Mouse (Mus musculus) small intestine, adult 2 months (tissue): Measurements from ENCODE around the gene Olfr287. TPM values are rescaled to one million over a fixed set of nuclear protein-coding genes. Genes with fewer than 3 reads are reported as not detected.

Experiments used
- H3K27ac ChIP-seq: fragments of 200-500 bp; 2 replicates; pipeline ENCODE4 v1.5.1; 2012; ENCODE audit warnings: low read depth, low read length, control low read depth, inconsistent platforms; ENCODE audit not compliant: insufficient read depth
- H3K27me3 ChIP-seq: fragments of 200-500 bp; 2 replicates; pipeline ENCODE4 v1.6.1; 2012; ENCODE audit warnings: mild to moderate bottlenecking, moderate library complexity, low read length, inconsistent platforms; ENCODE audit not compliant: control insufficient read depth, insufficient read depth
- H3K36me3 ChIP-seq: fragments of 200-500 bp; 2 replicates; pipeline ENCODE4 v1.6.1; 2012; ENCODE audit warnings: mild to moderate bottlenecking, low read length, control low read depth, inconsistent platforms; ENCODE audit not compliant: control insufficient read depth, insufficient read depth
- H3K4me1 ChIP-seq: fragments of 200-500 bp; 2 replicates; pipeline ENCODE4 v1.6.1; 2012; ENCODE audit warnings: low read length, inconsistent platforms, mixed read lengths; ENCODE audit not compliant: control insufficient read depth, insufficient read depth, insufficient read length
- H3K4me3 ChIP-seq: fragments of 200-500 bp; 2 replicates; pipeline ENCODE4 v1.5.1; 2012; ENCODE audit warnings: low read depth, mild to moderate bottlenecking, control low read depth, inconsistent platforms, low read length, moderate library complexity
- CTCF ChIP-seq: fragments of 200-500 bp; IDR thresholded peaks from 2 replicates; pipeline ENCODE4 v1.5.1; 2012; ENCODE audit warnings: low read depth, mild to moderate bottlenecking, control low read depth, inconsistent platforms, low read length, moderate library complexity, mixed read lengths; ENCODE audit not compliant: insufficient replicate concordance, insufficient read length; ENCODE audit errors: extremely low read depth
- POLR2A ChIP-seq: fragments of 200-500 bp; IDR thresholded peaks from 2 replicates; pipeline ENCODE4 v1.6.1; 2012; ENCODE audit warnings: low read depth, mild to moderate bottlenecking, control low read depth, inconsistent platforms, low read length, moderate library complexity
- WGBS: fragments of 180-500 bp; shearing (Covaris S2); methylation state at CpG from one replicate; pipeline ENCODE4 v1.1.7; 2018; 5-methylcytosine and 5-hydroxymethylcytosine counted together
- polyA plus RNA-seq: library from polyadenylated mRNA; depleted of rRNA; stranded (reverse); fragments of >200 nt; gene quantifications from 2 replicates; pipeline ENCODE4 v1.2.3, GENCODE M21; 2012

The Olfr287 gene
- polyA plus RNA-seq, 1 experiment, result 0.67 TPM

DNA sequence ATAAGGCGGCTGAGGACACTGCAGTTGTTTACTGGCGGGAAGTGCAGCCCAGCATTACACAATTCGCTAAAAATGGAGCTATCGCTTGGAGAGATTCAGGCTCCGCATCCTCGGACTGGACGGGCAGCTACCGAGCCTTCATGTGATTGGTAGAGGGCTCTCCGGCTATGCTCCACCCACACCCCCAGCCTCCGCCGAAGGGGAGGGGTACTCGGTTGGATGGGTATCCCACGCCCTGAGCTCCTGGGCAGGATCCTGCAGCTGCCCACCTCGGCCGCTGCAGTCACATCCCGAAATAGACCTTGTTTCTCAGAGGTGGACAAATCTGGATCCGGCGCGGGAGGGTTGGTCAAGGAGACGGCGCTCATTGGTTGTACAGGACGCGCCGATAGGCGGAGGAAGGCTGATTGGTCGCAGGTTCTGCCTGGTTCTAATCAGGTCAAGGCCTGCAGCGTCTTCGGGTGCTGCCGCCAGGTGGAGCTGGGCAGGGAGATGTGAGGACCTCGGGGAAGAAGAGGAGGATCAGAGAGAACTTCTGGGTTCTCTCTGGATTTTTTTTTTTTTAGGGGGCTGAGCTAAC is 39.6 kb downstream of the Olfr287 start:
- no peak for TF ChIP-seq POLR2A
- TF ChIP-seq CTCF, result peak; percentile 82
- no peaks in the 10 kb centered on the region for H3K4me1 ChIP-seq
- H3K36me3 ChIP-seq, result no peaks in the 10 kb centered on the region
- H3K27ac ChIP-seq, result peak overlapping the region; percentile 48
- H3K4me3 ChIP-seq, result peak overlapping the region; percentile 67
- peaks cover 2% of the 10 kb centered on the region; the same call in 1 of the 2 replicates for H3K27me3 ChIP-seq
- WGBS, result 1% methylated on average over 30 of the region's 30 CpGs

DNA sequence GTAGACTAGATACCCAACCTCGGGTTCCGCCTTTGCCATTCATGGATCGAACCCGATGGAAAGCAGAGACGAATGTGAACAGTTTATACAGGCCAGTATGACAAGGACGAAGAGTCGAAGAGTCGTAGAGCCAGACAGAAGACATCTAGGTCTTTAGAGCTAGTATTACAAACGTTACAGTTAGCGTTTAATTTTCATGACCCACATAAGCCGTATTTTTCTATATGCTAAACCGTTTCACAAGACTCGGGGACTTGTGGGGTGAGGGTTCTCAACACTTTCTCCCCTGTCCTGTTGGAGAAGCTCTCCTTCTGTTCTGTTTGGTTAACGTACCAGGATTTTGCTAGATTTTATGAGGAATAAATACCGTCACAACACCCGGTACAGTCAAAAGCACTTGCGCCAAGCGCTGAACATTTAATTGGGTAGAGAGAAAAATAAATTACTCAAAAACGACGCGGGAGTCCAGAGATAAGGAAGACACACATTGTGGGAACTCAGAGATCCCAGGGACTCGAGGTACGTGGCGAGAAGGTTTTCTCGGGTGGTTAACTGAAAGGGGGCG is 40.2 kb downstream of the Olfr287 start:
- Histone ChIP-seq H3K27ac (peak overlapping the region; percentile 48), H3K27me3 (peaks cover 2% of the 10 kb centered on the region; the same call in 1 of the 2 replicates), H3K36me3 (no peaks in the 10 kb centered on the region), H3K4me1 (no peaks in the 10 kb centered on the region), H3K4me3 (peak overlapping the region; percentile 67)
- TF ChIP-seq POLR2A (no peak; the same call in 1 of the 2 replicates), CTCF (no peak)
- WGBS, result 12% methylated on average over 26 of the region's 26 CpGs

DNA sequence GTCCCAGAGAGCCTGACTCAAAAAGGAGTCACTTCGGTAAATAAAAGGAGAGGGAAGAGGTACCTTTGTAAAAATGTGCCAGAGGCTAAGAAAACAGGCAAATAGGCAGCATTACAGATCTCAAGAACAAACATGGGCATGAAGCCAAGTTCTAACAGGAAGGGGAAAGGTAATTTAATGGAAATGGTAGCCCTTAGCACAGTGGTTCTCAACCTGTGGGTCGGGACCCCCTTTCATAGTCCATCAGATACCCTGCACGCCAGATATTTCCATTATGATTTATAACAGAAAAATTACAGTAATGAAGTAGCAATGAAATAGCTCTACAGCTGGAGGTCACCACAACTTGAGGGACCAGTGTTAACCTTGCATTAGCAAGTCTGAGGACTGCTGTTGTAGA is 43.5 kb downstream of the Olfr287 start:
- Histone ChIP-seq H3K4me1 (no peaks in the 10 kb centered on the region; the same call in 1 of the 2 replicates), H3K27ac (no peak overlapping the region), H3K4me3 (no peak overlapping the region), H3K36me3 (no peaks in the 10 kb centered on the region), H3K27me3 (peaks cover 2% of the 10 kb centered on the region; the same call in 1 of the 2 replicates)
- TF ChIP-seq POLR2A, result no peak
- TF ChIP-seq CTCF, result no peak
- WGBS, result 32% methylated on average over 3 of the region's 3 CpGs

DNA sequence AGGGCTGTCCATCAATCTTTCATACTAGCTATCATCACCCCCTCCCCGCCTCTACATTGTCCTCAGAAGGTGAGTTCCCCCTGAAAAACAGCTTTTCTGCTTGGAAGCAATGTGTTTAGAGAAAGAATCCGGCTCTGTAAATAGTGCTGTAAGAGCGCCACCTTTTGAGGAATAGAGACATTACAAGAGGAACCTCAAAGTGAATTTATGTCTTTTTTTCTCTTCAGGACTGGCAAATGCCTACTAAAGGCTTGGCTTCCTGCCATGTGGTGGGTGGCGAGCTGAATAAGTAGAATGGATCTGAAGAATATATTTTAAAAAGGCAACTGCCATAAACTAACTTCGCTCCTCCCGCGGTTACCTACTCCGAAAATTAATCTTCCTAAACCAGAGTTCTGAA is 47.0 kb downstream of the Olfr287 start:
- no peaks in the 10 kb centered on the region for H3K27me3 ChIP-seq
- no peak overlapping the region for H3K4me3 ChIP-seq
- peaks cover 3% of the 10 kb centered on the region; the same call in 1 of the 2 replicates for H3K4me1 ChIP-seq
- H3K36me3 ChIP-seq, result no peaks in the 10 kb centered on the region
- no peak overlapping the region for H3K27ac ChIP-seq
- 42% methylated on average over 8 of the region's 8 CpGs for WGBS
- TF ChIP-seq CTCF (no peak), POLR2A (no peak)

- no peak for TF ChIP-seq POLR2A
- TF ChIP-seq CTCF, result no peak
- no peak overlapping the region for H3K27ac ChIP-seq
- WGBS, result 28% methylated on average over 5 of the region's 5 CpGs
- H3K36me3 ChIP-seq, result no peaks in the 10 kb centered on the region
- peaks cover 10% of the 10 kb centered on the region for H3K4me1 ChIP-seq
- H3K4me3 ChIP-seq, result no peak overlapping the region
- H3K27me3 ChIP-seq, result peaks cover 16% of the 10 kb centered on the region
These were observed 48.7 kb downstream of the Olfr287 start for GRCm38 (mm10) chr15:98172113-98172512.

GRCm38 (mm10) chr15:98170917-98171316 is 49.9 kb downstream of the Olfr287 start:
- no peak for TF ChIP-seq POLR2A
- no peak for TF ChIP-seq CTCF
- H3K4me3 ChIP-seq, result no peak overlapping the region
- H3K27ac ChIP-seq, result no peak overlapping the region
- peaks cover 19% of the 10 kb centered on the region for H3K27me3 ChIP-seq
- peaks cover 10% of the 10 kb centered on the region for H3K4me1 ChIP-seq
- WGBS, result 76% methylated on average over 9 of the region's 9 CpGs
- H3K36me3 ChIP-seq, result no peaks in the 10 kb centered on the region

DNA sequence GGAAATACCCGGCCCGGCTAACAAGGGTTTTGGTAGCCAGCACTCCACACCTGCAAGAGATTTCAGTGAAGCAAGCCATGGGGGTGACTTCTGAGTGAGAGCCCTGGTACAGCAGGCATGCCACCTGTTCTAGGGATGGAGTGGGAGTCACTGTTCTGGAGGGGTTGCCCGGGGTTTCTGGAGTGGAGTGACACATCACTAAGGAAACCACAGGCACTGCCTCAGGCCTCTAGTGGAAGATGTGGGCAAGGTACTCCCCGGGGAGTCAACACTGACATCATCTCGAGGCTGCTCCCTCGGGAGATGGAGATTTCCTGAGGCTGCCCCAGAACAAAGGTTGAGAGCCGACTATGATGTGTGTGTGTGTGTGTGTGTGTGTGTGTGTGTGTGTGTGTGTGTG is 50.5 kb downstream of the Olfr287 start:
- TF ChIP-seq POLR2A (no peak), CTCF (no peak)
- Histone ChIP-seq H3K36me3 (no peaks in the 10 kb centered on the region), H3K4me3 (no peak overlapping the region), H3K27me3 (peaks cover 23% of the 10 kb centered on the region), H3K27ac (no peak overlapping the region), H3K4me1 (peaks cover 10% of the 10 kb centered on the region)
- WGBS, result 17% methylated on average over 7 of the region's 7 CpGs
